Mouse (Mus musculus): ENCODE results near the gene Ccdc88a.

GRCm38 (mm10) chr11:29373050-29373395 lies 435 bp upstream of the Ccdc88a start:
- TF ChIP-seq GATA1 (IDR thresholded peaks at IDR 0.05; ENCODE audit: low read length) (no peak), TAL1 (IDR thresholded peaks at IDR 0.05; ENCODE audit: low read length) (no peak)

Data from erythroblast, embryonic 14.5 days (primary cell).